Mouse (Mus musculus) embryo, embryonic 10 days (tissue): ENCODE measurements around the gene Gpc5.

ENCODE experiments used
- DNase-seq: peaks from one replicate; pipeline ENCODE4 v3.0.0-alpha.2; 2015; ENCODE audit warnings: low spot score

The Gpc5 gene

DNA sequence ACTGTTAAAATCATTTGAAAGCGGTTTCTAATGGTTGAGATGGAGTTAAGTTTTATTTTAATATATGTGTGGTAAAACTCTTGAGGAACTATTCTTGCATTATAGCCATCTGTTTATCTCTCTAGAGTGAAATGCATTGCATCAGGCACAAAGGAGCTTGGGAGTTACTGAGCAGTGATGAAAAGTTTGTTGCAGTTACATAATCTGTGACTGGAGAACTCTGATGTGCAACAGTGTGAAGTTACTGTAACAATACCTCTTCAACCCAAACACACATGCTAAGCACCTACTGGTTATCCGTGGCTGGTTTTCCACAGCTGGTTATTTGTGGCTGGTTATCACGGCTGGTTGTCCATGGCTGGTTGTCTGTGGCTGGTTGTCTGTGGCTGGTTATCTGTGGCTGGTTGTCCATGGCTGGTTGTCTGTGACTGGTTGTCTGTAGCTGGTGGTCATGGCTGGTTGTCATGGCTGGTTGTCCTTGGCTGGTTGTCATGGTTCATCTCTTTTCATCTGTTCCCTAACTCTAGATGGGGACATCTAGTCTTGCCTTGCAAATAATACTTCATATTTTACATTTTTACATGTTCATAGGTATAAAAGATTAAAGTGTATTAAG lies 273.4 kb downstream of the Gpc5 start:
- no peak for DNase-seq

- no peak for DNase-seq
Observed at GRCm38 (mm10) chr14:115369611-115370167, 277.7 kb downstream of the Gpc5 start.

DNA sequence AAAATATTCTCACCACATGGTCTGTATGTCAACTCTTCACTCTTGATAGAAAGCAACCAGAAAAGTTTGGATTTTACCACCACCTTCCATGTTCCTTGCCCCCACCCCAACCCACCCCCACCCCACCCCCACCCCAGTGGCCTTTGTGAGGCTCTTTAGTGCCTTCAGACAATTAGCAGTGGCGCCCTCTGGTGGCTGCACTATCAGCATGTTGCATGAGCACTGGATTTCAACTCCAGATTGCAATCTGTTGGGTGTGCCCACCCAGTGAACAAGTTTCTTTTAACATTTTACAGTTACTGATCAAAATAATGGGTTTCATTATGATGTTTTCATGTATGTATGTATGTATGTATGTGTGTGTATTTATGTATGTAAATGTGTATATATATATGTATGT lies 279.1 kb downstream of the Gpc5 start:
- DNase-seq, result peak; percentile 43

DNA sequence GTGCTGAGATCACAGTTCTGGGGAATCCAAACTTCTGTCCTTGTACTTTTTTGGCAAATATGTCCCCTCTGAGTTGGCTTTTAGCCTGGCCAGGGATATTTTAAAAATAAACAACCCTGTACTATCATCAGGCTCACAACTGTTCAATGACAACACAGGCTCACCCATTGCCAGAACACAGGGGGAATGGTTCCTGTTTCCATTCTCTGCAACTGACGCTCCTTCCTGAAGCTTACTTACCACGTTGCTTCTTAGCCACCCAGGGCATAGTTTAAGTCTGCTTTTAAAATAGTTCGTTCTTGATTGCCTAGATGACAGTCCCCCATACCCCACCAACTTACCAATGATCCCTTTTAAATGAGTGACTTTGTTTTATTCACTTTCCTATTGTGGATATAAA lies 299.8 kb downstream of the Gpc5 start:
- no peak for DNase-seq

GRCm38 (mm10) chr14:115392894-115393524 lies 301.0 kb downstream of the Gpc5 start:
- peak; percentile 73 for DNase-seq

GRCm38 (mm10) chr14:115406596-115406995 lies 314.6 kb downstream of the Gpc5 start:
- DNase-seq, result no peak

DNA sequence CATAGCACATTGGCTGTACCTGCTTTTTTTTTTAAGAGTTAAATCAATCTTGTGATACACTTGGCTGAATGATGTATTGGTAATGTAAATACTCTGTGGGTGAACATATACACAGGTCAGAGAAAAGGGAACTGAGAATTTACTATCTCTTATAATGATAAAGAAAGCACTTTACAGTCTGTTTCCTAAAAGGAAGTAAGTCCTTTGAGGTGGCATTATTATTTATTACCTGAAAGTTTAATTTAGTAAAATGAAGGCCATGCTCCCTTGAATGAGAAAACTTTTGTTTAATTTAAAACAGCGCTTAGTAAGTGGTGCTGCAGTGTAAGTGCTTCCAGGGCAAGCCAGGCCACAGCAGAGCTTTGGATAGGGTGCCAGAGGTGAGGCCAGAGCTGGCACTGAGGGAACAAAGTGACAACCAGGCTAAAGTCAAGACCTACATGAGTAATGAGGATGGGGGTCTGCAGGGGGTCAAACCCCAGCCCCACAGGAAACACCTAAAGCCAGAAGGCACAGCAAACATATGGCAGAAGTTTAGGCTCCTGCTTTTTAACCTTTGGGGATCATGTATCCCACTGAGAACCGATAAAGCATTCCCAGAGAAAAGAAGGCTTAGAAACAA lies 315.4 kb downstream of the Gpc5 start:
- DNase-seq, result peak; percentile 49

DNA sequence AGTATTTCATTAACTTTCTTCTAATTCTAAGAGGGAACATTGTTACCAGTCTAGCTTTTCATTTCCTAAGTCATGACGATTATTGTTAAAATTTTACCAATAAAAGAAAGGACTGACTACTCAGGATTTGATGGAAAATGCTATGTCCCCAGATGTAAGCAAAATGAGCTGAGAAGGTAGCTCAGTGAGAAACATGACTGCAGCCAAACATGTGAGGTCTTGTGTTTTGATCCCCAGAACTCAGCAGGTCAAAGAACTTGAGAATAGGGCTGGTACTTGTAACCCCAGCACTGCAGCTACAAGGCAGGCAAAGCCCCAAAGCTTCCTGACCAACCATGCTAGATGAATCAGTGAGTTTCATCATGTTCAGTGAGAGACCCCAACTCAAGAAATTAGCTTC lies 318.9 kb downstream of the Gpc5 start:
- no peak for DNase-seq

GRCm38 (mm10) chr14:115411513-115412174 lies 319.6 kb downstream of the Gpc5 start:
- DNase-seq, result no peak

DNA sequence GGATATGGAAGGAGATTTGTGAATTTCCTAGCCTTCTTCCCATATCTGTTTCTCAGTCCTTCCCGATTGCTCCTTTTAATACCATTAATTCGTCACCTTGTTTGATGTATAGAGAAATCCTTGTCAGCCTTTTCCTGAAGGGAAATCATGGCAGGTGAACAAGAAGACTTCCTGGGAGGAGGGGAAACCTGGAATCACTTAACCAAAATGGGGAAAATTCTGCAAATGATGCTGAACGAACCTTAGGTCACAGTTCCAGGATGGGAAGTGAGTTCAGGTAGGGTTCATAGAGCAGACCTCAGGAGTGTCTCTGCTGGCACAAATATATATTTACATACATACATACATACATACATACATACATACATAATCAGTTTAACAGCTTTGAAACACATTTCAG lies 320.8 kb downstream of the Gpc5 start:
- peak; percentile 55 for DNase-seq

- peak; percentile 81 for DNase-seq
Observed at GRCm38 (mm10) chr14:115413429-115413828, 321.4 kb downstream of the Gpc5 start.

GRCm38 (mm10) chr14:115414545-115414944 lies 322.5 kb downstream of the Gpc5 start:
- DNase-seq, result peak; percentile 11

GRCm38 (mm10) chr14:115431967-115432366 lies 340.0 kb downstream of the Gpc5 start:
- DNase-seq, result no peak

GRCm38 (mm10) chr14:115432368-115432767 lies 340.4 kb downstream of the Gpc5 start:
- DNase-seq, result peak; percentile 28

- peak; percentile 8 for DNase-seq
Observed at GRCm38 (mm10) chr14:115436617-115437016, 344.6 kb downstream of the Gpc5 start.

- DNase-seq, result no peak
Observed at GRCm38 (mm10) chr14:115444789-115445770, 353.1 kb downstream of the Gpc5 start.

DNA sequence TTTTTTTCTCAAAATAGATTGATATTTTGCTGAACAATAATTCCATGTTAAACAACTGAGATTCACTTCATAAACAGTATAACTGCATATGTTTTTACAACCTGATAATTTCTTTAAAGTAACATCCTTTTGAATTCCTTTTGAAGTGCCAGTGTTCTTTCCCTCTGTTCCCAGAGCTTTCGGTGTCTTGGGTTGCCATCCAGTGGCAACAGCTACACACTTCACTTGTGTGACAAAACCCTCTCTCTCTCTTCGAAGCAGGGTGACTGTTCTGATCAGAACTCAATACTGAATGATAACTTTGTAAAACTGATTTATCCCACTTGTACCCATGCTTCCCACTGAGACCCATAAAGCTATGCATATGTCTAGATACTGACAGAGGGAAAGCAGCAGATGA lies 358.9 kb downstream of the Gpc5 start:
- peak; percentile 55 for DNase-seq

DNA sequence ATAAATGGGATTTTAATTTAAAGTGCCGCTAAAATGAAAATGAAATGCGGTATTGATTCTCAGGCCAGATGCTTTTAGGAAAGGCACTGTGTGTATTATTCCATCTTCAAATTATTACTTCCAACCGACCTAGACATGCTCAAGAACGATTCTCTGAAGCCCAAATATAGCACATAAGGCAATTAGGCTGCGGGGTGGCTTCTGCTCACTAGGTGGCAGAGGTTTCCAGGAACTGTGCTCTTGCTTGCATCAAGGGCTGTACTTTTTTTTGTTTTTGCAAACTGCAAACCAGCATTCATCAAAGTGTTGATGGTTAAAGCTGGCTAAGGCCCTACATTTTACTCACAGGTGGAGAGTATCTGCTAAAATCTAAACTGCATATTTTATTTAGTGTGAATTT lies 375.9 kb downstream of the Gpc5 start:
- peak; percentile 63 for DNase-seq

DNA sequence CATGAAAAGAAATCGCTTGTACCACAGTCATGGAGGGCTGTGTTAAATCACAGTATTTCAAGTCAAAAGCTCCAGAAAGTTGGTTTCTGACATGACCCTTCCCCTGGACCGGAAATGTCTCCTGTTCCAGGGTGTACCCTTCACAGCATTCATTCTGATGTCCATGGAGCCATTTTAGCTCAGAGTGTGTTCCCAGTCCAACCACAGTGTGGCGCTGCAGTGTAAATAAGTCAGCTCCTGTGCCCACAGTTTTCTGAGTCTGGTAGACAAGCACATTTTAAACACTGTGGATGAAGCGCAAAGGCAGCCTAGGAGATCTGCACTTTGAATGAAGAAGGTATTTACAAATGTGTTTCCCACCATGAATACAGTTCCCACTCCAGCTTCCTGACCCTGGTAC lies 383.2 kb downstream of the Gpc5 start:
- peak; percentile 92 for DNase-seq

- DNase-seq, result no peak
Observed at GRCm38 (mm10) chr14:115477360-115477759, 385.3 kb downstream of the Gpc5 start.

GRCm38 (mm10) chr14:115485090-115485489 lies 393.1 kb downstream of the Gpc5 start:
- DNase-seq, result peak; percentile 78
